Mouse (Mus musculus) kidney, postnatal 25 days (tissue): ENCODE measurements around the gene Map9.
"Not testable (repeated sequence)": the region's sequence is repeated elsewhere in the genome, so short reads cannot be mapped to it uniquely, and the experiment has no call there.

Experiments used
- DNase-seq, 2 experiments: peaks; one replicate each; pipeline ENCODE4 v3.0.0; 2021; ENCODE audit warnings: mixed read lengths in 2 of 2

Map9 gene

GRCm38 (mm10) chr3:82357797-82358524 is at the start of gene Map9:
Gene Map9, plus strand, starts transcription at chr3:82358044.
- DNase-seq, result peak; percentile 98 to 100

GRCm38 (mm10) chr3:82315728-82316127 is 42.1 kb upstream of the Map9 start:
- no peak for DNase-seq

- DNase-seq, result not testable (repeated sequence)
These were observed 31.1 kb upstream of the Map9 start for GRCm38 (mm10) chr3:82326736-82327135.

- DNase-seq, result no peak
These were observed 25.8 kb upstream of the Map9 start for GRCm38 (mm10) chr3:82332067-82332466.

- no peak for DNase-seq
These were observed 25.3 kb upstream of the Map9 start for GRCm38 (mm10) chr3:82332536-82332935.

- DNase-seq, result peak; percentile 69
These were observed 24.5 kb upstream of the Map9 start for GRCm38 (mm10) chr3:82333128-82333969.

GRCm38 (mm10) chr3:82340111-82340510 is 17.7 kb upstream of the Map9 start:
- no peak for DNase-seq

GRCm38 (mm10) chr3:82348277-82348860 is 9.5 kb upstream of the Map9 start:
- DNase-seq, result no peak

GRCm38 (mm10) chr3:82350321-82350720 is 7.5 kb upstream of the Map9 start:
- DNase-seq, result no peak

- DNase-seq, result no peak
These were observed 504 bp upstream of the Map9 start for GRCm38 (mm10) chr3:82357340-82357739.

GRCm38 (mm10) chr3:82359036-82359435 is 1.2 kb downstream of the Map9 start:
- DNase-seq, result no peak

- no peak for DNase-seq
These were observed 4.6 kb downstream of the Map9 start for GRCm38 (mm10) chr3:82362452-82362851.

- no peak for DNase-seq
These were observed 6.7 kb downstream of the Map9 start for GRCm38 (mm10) chr3:82364505-82364904.

GRCm38 (mm10) chr3:82364988-82365387 is 7.1 kb downstream of the Map9 start:
- peak in 1 of 2 experiments; percentile 8 for DNase-seq

GRCm38 (mm10) chr3:82369063-82369860 is 11.4 kb downstream of the Map9 start:
- DNase-seq, result no peak

- DNase-seq, result no peak
These were observed 12.7 kb downstream of the Map9 start for GRCm38 (mm10) chr3:82370439-82371011.

GRCm38 (mm10) chr3:82376965-82377364 is 19.1 kb downstream of the Map9 start:
- DNase-seq, result no peak

GRCm38 (mm10) chr3:82382325-82382724 is 24.5 kb downstream of the Map9 start:
- no peak for DNase-seq

GRCm38 (mm10) chr3:82385091-82385490 is 27.2 kb downstream of the Map9 start:
- DNase-seq, result no peak

GRCm38 (mm10) chr3:82405830-82406229 is 48.0 kb downstream of the Map9 start:
- no peak for DNase-seq

GRCm38 (mm10) chr3:82406336-82406735 is 48.5 kb downstream of the Map9 start:
- no peak for DNase-seq

- no peak for DNase-seq
These were observed 49.6 kb downstream of the Map9 start for GRCm38 (mm10) chr3:82407432-82407831.
